Mouse (Mus musculus) neural tube, embryonic 14.5 days (tissue): ENCODE measurements at regions not wholly inside any gene's neighbourhood (a gene's known extent, or its start where the extent isn't known, plus 50 kb on each side); places are given as distances from the start of the nearest gene placed in this dataset.
A peak's percentile ranks its signal among the peaks of the same experiment; 100 is the strongest.

Experiments used
- ATAC-seq: fragments of 200-750 bp; cut with Nextera tagmentation; 2 replicates; pipeline ENCODE4 v1.8.0; 2017; ENCODE audit warnings: low read depth, mild to moderate bottlenecking, moderate TSS enrichment, moderate library complexity
- H3K27ac ChIP-seq: fragments of 300-500 bp; sonication (generic); 2 replicates; pipeline ENCODE4 v1.5.1; 2014; ENCODE audit warnings: low read depth, mild to moderate bottlenecking, control low read depth, low read length, moderate library complexity, mixed read lengths
- H3K27me3 ChIP-seq: fragments of 300-500 bp; sonication (generic); 2 replicates; pipeline ENCODE4 v1.6.1; 2014; ENCODE audit warnings: low read length; ENCODE audit not compliant: control insufficient read depth, insufficient read depth
- H3K36me3 ChIP-seq: fragments of 300-500 bp; sonication (generic); 2 replicates; pipeline ENCODE4 v1.6.1; 2014; ENCODE audit warnings: low read length, mixed read lengths; ENCODE audit not compliant: control insufficient read depth, insufficient read depth
- H3K4me1 ChIP-seq: fragments of 300-500 bp; sonication (generic); 2 replicates; pipeline ENCODE4 v1.6.1; 2014; ENCODE audit warnings: low read length; ENCODE audit not compliant: control insufficient read depth, insufficient read depth
- H3K4me2 ChIP-seq: fragments of 300-500 bp; sonication (generic); 2 replicates; pipeline ENCODE4 v1.6.1; 2014; ENCODE audit warnings: mild to moderate bottlenecking, low read depth, low read length, control low read depth
- H3K4me3 ChIP-seq: fragments of 300-500 bp; sonication (generic); 2 replicates; pipeline ENCODE4 v1.5.1; 2014; ENCODE audit warnings: low read depth, low read length, control low read depth, mixed read lengths
- H3K9ac ChIP-seq: fragments of 300-500 bp; sonication (generic); replicated peaks from 2 replicates; pipeline ENCODE4 v1.6.1; 2014; ENCODE audit warnings: low read depth, mild to moderate bottlenecking, control low read depth, low read length, mixed read lengths
- H3K9me3 ChIP-seq: fragments of 300-500 bp; sonication (generic); 2 replicates; pipeline ENCODE4 v1.6.1; 2016; ENCODE audit warnings: low read length; ENCODE audit not compliant: control insufficient read depth
- WGBS: fragments of 180-500 bp; shearing (Covaris S2); extraction: QIAGEN DNeasy Blood & Tissue Kit; methylation state at CpG from one replicate; pipeline ENCODE4 v1.1.7; 2014; 5-methylcytosine and 5-hydroxymethylcytosine counted together

DNA sequence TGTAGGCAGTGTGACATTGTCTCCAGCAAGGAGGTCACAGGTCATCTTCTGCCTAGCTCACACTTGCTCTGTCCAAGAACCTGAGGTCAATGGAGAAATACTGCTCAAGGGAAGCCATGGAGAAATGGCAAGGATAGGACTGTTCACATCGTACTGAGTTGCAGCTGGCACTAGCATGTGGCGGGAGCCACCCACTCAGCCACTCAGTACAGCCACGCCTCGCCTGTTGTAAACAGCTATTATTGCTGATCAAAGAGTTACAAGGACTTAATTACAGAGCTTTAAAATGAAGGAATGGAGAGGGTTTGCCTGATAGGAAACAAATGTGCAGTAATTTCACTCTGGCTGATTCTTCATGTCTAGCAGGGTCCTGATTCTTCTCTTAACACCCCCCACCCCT, 64.8 kb downstream of the Dll1 start:
- Histone ChIP-seq H3K4me1 (no peaks in the 10 kb centered on the region), H3K4me2 (no peak overlapping the region), H3K27me3 (no peaks in the 10 kb centered on the region), H3K9ac (no peak overlapping the region), H3K4me3 (no peak overlapping the region), H3K36me3 (no peaks in the 10 kb centered on the region), H3K9me3 (no peaks in the 10 kb centered on the region), H3K27ac (no peak overlapping the region)
- WGBS, result 41% methylated on average over 4 of the region's 4 CpGs
- no peak for ATAC-seq

GRCm38 (mm10) chr17:15310465-15310864, 66.2 kb downstream of the Dll1 start:
- no peak overlapping the region for H3K4me3 ChIP-seq
- no peak for ATAC-seq
- H3K4me1 ChIP-seq, result no peaks in the 10 kb centered on the region
- H3K27me3 ChIP-seq, result no peaks in the 10 kb centered on the region
- H3K36me3 ChIP-seq, result no peaks in the 10 kb centered on the region
- no peak overlapping the region for H3K27ac ChIP-seq
- H3K9me3 ChIP-seq, result no peaks in the 10 kb centered on the region
- no peak overlapping the region for H3K4me2 ChIP-seq
- no peak overlapping the region for H3K9ac ChIP-seq
- 72% methylated on average over 2 of the region's 2 CpGs for WGBS

GRCm38 (mm10) chr17:15302110-15302509, 74.6 kb downstream of the Dll1 start:
- ATAC-seq, result no peak
- no peaks in the 10 kb centered on the region for H3K9me3 ChIP-seq
- no peaks in the 10 kb centered on the region for H3K4me1 ChIP-seq
- WGBS, result 55% methylated on average over 1 of the region's 1 CpGs
- no peak overlapping the region for H3K4me2 ChIP-seq
- no peak overlapping the region for H3K4me3 ChIP-seq
- no peak overlapping the region for H3K27ac ChIP-seq
- H3K9ac ChIP-seq, result no peak overlapping the region
- H3K36me3 ChIP-seq, result no peaks in the 10 kb centered on the region
- no peaks in the 10 kb centered on the region for H3K27me3 ChIP-seq

DNA sequence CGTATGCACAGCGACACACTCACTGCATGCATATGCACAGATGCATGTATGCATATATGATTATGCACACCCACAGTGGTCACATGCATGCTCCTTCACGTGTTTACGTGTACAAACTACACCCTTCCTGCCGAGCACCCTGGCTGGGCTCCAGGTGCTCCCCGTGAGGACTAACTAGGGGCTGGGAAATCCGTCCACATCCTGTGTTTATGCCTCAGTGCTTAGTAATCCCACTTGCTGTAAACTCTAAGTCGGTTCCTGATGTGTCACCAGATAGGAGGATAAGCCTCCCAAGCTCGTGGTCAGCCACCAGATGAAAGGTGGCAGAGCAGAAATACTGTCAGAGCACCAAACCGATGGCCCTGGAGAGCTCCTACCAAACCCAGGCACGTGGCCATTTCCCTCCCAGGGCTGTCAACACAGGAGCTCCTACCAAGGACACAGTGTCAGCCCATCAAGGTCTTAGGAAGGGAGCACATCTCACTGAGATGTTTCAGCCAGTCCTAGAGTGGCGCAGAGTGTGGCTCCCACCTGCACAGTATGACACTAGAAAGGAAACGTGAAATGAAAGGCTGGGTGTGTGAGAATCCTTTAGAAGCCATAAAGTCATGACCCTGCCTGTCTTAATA, 76.8 kb downstream of the Dll1 start:
- H3K9ac ChIP-seq, result no peak overlapping the region
- H3K4me1 ChIP-seq, result no peaks in the 10 kb centered on the region
- H3K27ac ChIP-seq, result no peak overlapping the region
- H3K36me3 ChIP-seq, result no peaks in the 10 kb centered on the region
- H3K4me3 ChIP-seq, result no peak overlapping the region
- 76% methylated on average over 13 of the region's 13 CpGs for whole genome bisulfite sequencing
- H3K9me3 ChIP-seq, result no peaks in the 10 kb centered on the region
- H3K27me3 ChIP-seq, result no peaks in the 10 kb centered on the region
- no peak for ATAC-seq
- no peak overlapping the region for H3K4me2 ChIP-seq

DNA sequence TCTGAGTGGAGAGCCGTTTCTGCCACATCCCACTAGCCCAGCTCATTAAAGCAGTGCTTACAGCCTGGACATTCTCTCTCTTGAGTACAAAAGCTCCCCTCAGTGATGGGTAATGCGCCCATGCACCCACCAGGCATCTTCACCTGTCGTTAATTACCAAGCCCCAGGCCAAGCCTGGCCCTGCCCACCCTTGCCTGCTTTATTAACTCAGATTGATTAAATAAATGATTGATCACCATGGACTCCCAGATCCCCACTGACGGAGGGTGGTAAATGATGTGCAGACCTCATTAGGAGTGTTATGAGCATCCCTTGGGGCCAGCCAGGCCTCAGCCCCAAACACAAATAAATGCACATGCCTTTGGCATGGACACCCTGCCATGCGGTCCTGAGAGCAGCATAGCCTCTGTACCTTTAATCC, 82.5 kb downstream of the Dll1 start:
- ATAC-seq, result peak; percentile 56; the same call in 1 of the 2 replicates
- H3K27ac ChIP-seq, result no peak overlapping the region
- WGBS, result 21% methylated on average over 5 of the region's 5 CpGs
- H3K4me2 ChIP-seq, result no peak overlapping the region
- H3K27me3 ChIP-seq, result no peaks in the 10 kb centered on the region; the same call in 1 of the 2 replicates
- no peaks in the 10 kb centered on the region for H3K9me3 ChIP-seq
- H3K9ac ChIP-seq, result no peak overlapping the region
- H3K4me3 ChIP-seq, result no peak overlapping the region
- no peaks in the 10 kb centered on the region for H3K4me1 ChIP-seq
- H3K36me3 ChIP-seq, result no peaks in the 10 kb centered on the region

GRCm38 (mm10) chr17:15292490-15293070, 84.1 kb downstream of the Dll1 start:
- no peak for ATAC-seq
- WGBS, result 81% methylated on average over 11 of the region's 11 CpGs
- H3K4me1 ChIP-seq, result no peaks in the 10 kb centered on the region
- no peak overlapping the region for H3K4me3 ChIP-seq
- no peak overlapping the region for H3K27ac ChIP-seq
- H3K9me3 ChIP-seq, result no peaks in the 10 kb centered on the region
- no peaks in the 10 kb centered on the region; the same call in 1 of the 2 replicates for H3K27me3 ChIP-seq
- H3K36me3 ChIP-seq, result no peaks in the 10 kb centered on the region
- no peak overlapping the region for H3K9ac ChIP-seq
- no peak overlapping the region for H3K4me2 ChIP-seq

DNA sequence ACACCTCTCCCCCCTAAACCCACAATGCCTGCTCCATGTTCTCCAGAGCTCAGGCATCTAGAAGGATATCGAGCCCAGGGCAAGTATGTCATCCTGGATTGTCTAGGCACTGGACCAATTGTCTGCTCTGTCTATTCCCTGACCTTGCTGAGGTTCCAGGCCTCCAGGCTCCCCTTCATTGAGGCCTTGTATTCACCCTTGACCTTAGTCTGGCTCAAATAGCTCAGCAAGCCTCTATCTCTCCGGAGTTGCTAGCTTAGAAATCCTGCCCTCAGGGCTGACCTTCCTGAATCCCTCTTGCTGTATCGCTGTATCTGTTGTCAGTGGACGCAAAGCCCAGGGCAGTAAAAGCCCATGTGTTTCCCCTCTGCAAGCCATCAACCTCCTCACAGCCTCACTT, 85.0 kb downstream of the Dll1 start:
- WGBS, result 63% methylated on average over 4 of the region's 4 CpGs
- no peak overlapping the region for H3K27ac ChIP-seq
- no peak overlapping the region for H3K4me3 ChIP-seq
- no peaks in the 10 kb centered on the region for H3K4me1 ChIP-seq
- no peaks in the 10 kb centered on the region for H3K36me3 ChIP-seq
- H3K27me3 ChIP-seq, result no peaks in the 10 kb centered on the region; the same call in 1 of the 2 replicates
- H3K9me3 ChIP-seq, result no peaks in the 10 kb centered on the region
- no peak for ATAC-seq
- H3K4me2 ChIP-seq, result no peak overlapping the region
- H3K9ac ChIP-seq, result no peak overlapping the region

DNA sequence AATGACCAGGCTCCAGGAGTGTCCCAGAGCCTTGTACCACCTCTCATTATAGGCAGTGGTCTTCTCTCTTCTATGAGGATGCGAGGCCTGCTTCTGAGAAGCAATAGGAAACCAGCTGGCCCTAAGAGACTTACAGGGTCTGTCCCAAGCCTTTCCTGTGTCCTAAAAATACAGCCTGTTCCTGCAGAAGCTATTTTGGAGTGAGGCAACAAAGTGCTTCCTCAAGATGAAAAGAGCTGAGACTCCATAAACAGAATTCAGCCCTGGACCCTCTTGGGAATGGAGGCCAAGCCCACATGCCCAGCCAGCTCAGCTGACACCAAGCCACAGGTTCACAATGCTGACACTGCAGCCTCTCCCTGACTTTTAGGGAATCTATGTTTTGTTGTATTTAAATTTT, 86.3 kb downstream of the Dll1 start:
- Histone ChIP-seq H3K36me3 (no peaks in the 10 kb centered on the region), H3K9me3 (no peaks in the 10 kb centered on the region), H3K4me3 (no peak overlapping the region), H3K27me3 (no peaks in the 10 kb centered on the region; the same call in 1 of the 2 replicates), H3K9ac (no peak overlapping the region), H3K27ac (no peak overlapping the region), H3K4me2 (no peak overlapping the region), H3K4me1 (peaks cover 3% of the 10 kb centered on the region; the same call in 1 of the 2 replicates)
- ATAC-seq, result no peak
- 91% methylated on average over 1 of the region's 1 CpGs for WGBS

GRCm38 (mm10) chr17:15289062-15289461, 87.6 kb downstream of the Dll1 start:
- Histone ChIP-seq H3K4me3 (no peak overlapping the region), H3K27ac (no peak overlapping the region), H3K4me2 (no peak overlapping the region), H3K4me1 (peaks cover 7% of the 10 kb centered on the region; the same call in 1 of the 2 replicates), H3K27me3 (no peaks in the 10 kb centered on the region; the same call in 1 of the 2 replicates), H3K9ac (no peak overlapping the region), H3K36me3 (no peaks in the 10 kb centered on the region), H3K9me3 (no peaks in the 10 kb centered on the region)
- 83% methylated on average over 5 of the region's 5 CpGs for WGBS
- no peak for ATAC-seq
